Mouse (Mus musculus): Measurements from ENCODE around the gene 4930451I11Rik. TPM values are rescaled to one million over a fixed set of nuclear protein-coding genes. Genes with fewer than 3 reads are reported as not detected.
A peak's percentile ranks its signal among the peaks of the same experiment; 100 is the strongest.

Gene 4930451I11Rik
- total and polyA plus RNA-seq, 3 experiments: not detected

- in situ Hi-C loops (cut with MboI; ENCODE audit: low pct_ligation_motif_present, low pct_unique_long_range_greater_than_20kb, low sequenced_read_pairs) (no loop called here), dilution Hi-C loops (cut with MboI; ENCODE audit: extremely low pct_ligation_motif_present, extremely low pct_unique_long_range_greater_than_20kb, low sequenced_read_pairs) (no loop called here)
Measured at GRCm38 (mm10) chr7:126815726-126816222, 15.7 kb downstream of the 4930451I11Rik start.

GRCm38 (mm10) chr7:126809723-126810369, 21.6 kb downstream of the 4930451I11Rik start:
- no peak overlapping the region for H3K4me3 ChIP-seq (replicated peaks in 1 of 3; ENCODE audit: low read depth in 2 of 3, low read length in 2 of 3, poor library complexity in 1 of 3)
- dilution Hi-C loops (cut with MboI; ENCODE audit: extremely low pct_ligation_motif_present, extremely low pct_unique_long_range_greater_than_20kb, low sequenced_read_pairs): no loop called here
- in situ Hi-C loops (cut with MboI; ENCODE audit: low pct_ligation_motif_present, low pct_unique_long_range_greater_than_20kb, low sequenced_read_pairs): no loop called here
- no peaks in the 10 kb centered on the region for H3K27me3 ChIP-seq (replicated peaks)
- H3K79me2 ChIP-seq (replicated peaks; ENCODE audit: control insufficient read depth, extremely low read depth, insufficient read depth, poor library complexity, severe bottlenecking): no peaks in the 10 kb centered on the region
- H3K4me2 ChIP-seq (ENCODE audit: insufficient read depth, low read depth, poor library complexity, severe bottlenecking): no peak overlapping the region
- H3K4me1 ChIP-seq (ENCODE audit: control insufficient read depth in 1 of 2, insufficient read depth in 2 of 2): peaks cover 8 to 14% of the 10 kb centered on the region in 2 experiments; a peak in 3 of 4 replicates
- no peaks in the 10 kb centered on the region for H3K36me3 ChIP-seq (replicated peaks in 1 of 2; ENCODE audit: control insufficient read depth in 1 of 2, insufficient read depth in 1 of 2, low read length in 1 of 2)
- no peak for TF ChIP-seq TCF12 (IDR thresholded peaks at IDR 0.05; ENCODE audit: low read depth, low read length)
- no peak for TF ChIP-seq GABPA (IDR thresholded peaks at IDR 0.05; ENCODE audit: insufficient replicate concordance, low read depth, low read length)
- TF ChIP-seq MAFK (IDR thresholded peaks at IDR 0.05; ENCODE audit: insufficient replicate concordance, low read length): peak; percentile 76
- TF ChIP-seq ELF1 (IDR thresholded peaks at IDR 0.05; ENCODE audit: low read depth, low read length): no peak
- TF ChIP-seq MAX (IDR thresholded peaks at IDR 0.05; ENCODE audit: low read length): no peak
- TF ChIP-seq ZMIZ1 (IDR thresholded peaks at IDR 0.05; ENCODE audit: low read depth, low read length): no peak
- no peak for TF ChIP-seq ETS1 (conservative IDR thresholded peaks at IDR 0.05; ENCODE audit: low read depth, low read length)
- TF ChIP-seq KAT2A (IDR thresholded peaks at IDR 0.05; ENCODE audit: insufficient replicate concordance, low read length): no peak
- TF ChIP-seq TBP (conservative IDR thresholded peaks at IDR 0.05; ENCODE audit: low read depth, low read length): no peak
- H3K9me3 ChIP-seq (replicated peaks; ENCODE audit: low read length): peaks cover 4% of the 10 kb centered on the region
- DNase-seq (ENCODE audit: extremely low read depth): no peak
- H3K9ac ChIP-seq (ENCODE audit: insufficient read depth, low read depth): no peak overlapping the region
- H3K27ac ChIP-seq (ENCODE audit: insufficient read depth, low read depth): no peak overlapping the region

More at GRCm38 (mm10) chr7:126815726-126816222, 15.7 kb downstream of the 4930451I11Rik start:
- Histone ChIP-seq H3K27ac (ENCODE audit: insufficient read depth, low read depth) (no peak overlapping the region), H3K36me3 (replicated peaks in 1 of 2; ENCODE audit: control insufficient read depth in 1 of 2, insufficient read depth in 1 of 2, low read length in 1 of 2) (no peaks in the 10 kb centered on the region), H3K27me3 (replicated peaks) (no peaks in the 10 kb centered on the region), H3K9me3 (replicated peaks; ENCODE audit: low read length) (peaks cover 7% of the 10 kb centered on the region), H3K79me2 (replicated peaks; ENCODE audit: control insufficient read depth, extremely low read depth, insufficient read depth, poor library complexity, severe bottlenecking) (no peaks in the 10 kb centered on the region), H3K9ac (ENCODE audit: insufficient read depth, low read depth) (no peak overlapping the region), H3K4me1 (ENCODE audit: control insufficient read depth in 1 of 2, insufficient read depth in 2 of 2) (peaks cover 0 to 8% of the 10 kb centered on the region in 2 experiments; a peak in 1 of 4 replicates), H3K4me3 (replicated peaks in 1 of 3; ENCODE audit: low read depth in 2 of 3, low read length in 2 of 3, poor library complexity in 1 of 3) (no peak overlapping the region), H3K4me2 (ENCODE audit: insufficient read depth, low read depth, poor library complexity, severe bottlenecking) (no peak overlapping the region)
- TF ChIP-seq JUN (IDR thresholded peaks at IDR 0.05; ENCODE audit: insufficient read depth, low read depth, low read length) (no peak), KAT2A (IDR thresholded peaks at IDR 0.05; ENCODE audit: insufficient replicate concordance, low read length) (no peak), IRF4 (IDR thresholded peaks at IDR 0.05; ENCODE audit: low read depth, low read length) (no peak), TBP (conservative IDR thresholded peaks at IDR 0.05; ENCODE audit: low read depth, low read length) (no peak), MAX (IDR thresholded peaks at IDR 0.05; ENCODE audit: low read length) (no peak), ZMIZ1 (IDR thresholded peaks at IDR 0.05; ENCODE audit: low read depth, low read length) (no peak), POLR2AphosphoS2 (IDR thresholded peaks at IDR 0.05; ENCODE audit: low read depth, low read length) (no peak), MAZ (IDR thresholded peaks at IDR 0.05; ENCODE audit: low read depth, low read length) (no peak), PAX5 (IDR thresholded peaks at IDR 0.05; ENCODE audit: low read length) (no peak), POLR2A (IDR thresholded peaks at IDR 0.05; ENCODE audit: low read depth, low read length) (no peak), USF1 (IDR thresholded peaks at IDR 0.05; ENCODE audit: low read depth, low read length) (no peak), CHD1 (IDR thresholded peaks at IDR 0.05; ENCODE audit: low read depth, low read length) (no peak), ETS1 (conservative IDR thresholded peaks at IDR 0.05; ENCODE audit: low read depth, low read length) (no peak), ZNF384 (IDR thresholded peaks at IDR 0.05; ENCODE audit: low read depth, low read length) (no peak), UBTF (IDR thresholded peaks at IDR 0.05; ENCODE audit: low read depth, low read length) (no peak), ZC3H11A (IDR thresholded peaks at IDR 0.05; ENCODE audit: low read depth, low read length) (no peak), TCF12 (IDR thresholded peaks at IDR 0.05; ENCODE audit: low read depth, low read length) (no peak), CHD2 (IDR thresholded peaks at IDR 0.05; ENCODE audit: low read length) (no peak)
- DNase-seq (ENCODE audit: extremely low read depth): no peak

Measured in CH12.LX (cell line).